Mouse (Mus musculus): ENCODE measurements around the gene Bub1. TPM values are rescaled to one million over a fixed set of nuclear protein-coding genes. Genes with fewer than 3 reads are reported as not detected.

The Bub1 gene
- polyA plus RNA-seq, 1 experiment from 2014 or later: 36.8 TPM

GRCm38 (mm10) chr2:127761587-127761986, 70.1 kb downstream of the Bub1 start:
- no peak overlapping the region for H3K9ac ChIP-seq

GRCm38 (mm10) chr2:127760429-127761000, 71.2 kb downstream of the Bub1 start:
- Histone ChIP-seq H3K4me2 (no peak overlapping the region), H3K27me3 (no peaks in the 10 kb centered on the region), H3K9me3 (no peaks in the 10 kb centered on the region), H3K4me3 (no peak overlapping the region), H3K27ac (no peak overlapping the region), H3K36me3 (peaks cover 39% of the 10 kb centered on the region), H3K4me1 (no peaks in the 10 kb centered on the region), H3K9ac (no peak overlapping the region)
- ATAC-seq (ENCODE audit: insufficient number of reproducible peaks, low FRiP score, low TSS enrichment, low read depth): no peak
- 73% methylated on average over 10 of the region's 10 CpGs for WGBS

More at GRCm38 (mm10) chr2:127761587-127761986, 70.1 kb downstream of the Bub1 start:
- H3K27ac ChIP-seq: no peak overlapping the region
- H3K4me3 ChIP-seq: no peak overlapping the region
- no peaks in the 10 kb centered on the region for H3K27me3 ChIP-seq
- no peaks in the 10 kb centered on the region for H3K4me1 ChIP-seq
- ATAC-seq (ENCODE audit: insufficient number of reproducible peaks, low FRiP score, low TSS enrichment, low read depth): no peak
- H3K4me2 ChIP-seq: no peak overlapping the region
- WGBS: 80% methylated on average over 5 of the region's 5 CpGs
- H3K36me3 ChIP-seq: peaks cover 34% of the 10 kb centered on the region
- H3K9me3 ChIP-seq: no peaks in the 10 kb centered on the region

- no peak overlapping the region for H3K4me3 ChIP-seq
- H3K9me3 ChIP-seq: no peaks in the 10 kb centered on the region
- H3K4me2 ChIP-seq: no peak overlapping the region
- no peaks in the 10 kb centered on the region for H3K27me3 ChIP-seq
- H3K36me3 ChIP-seq: peaks cover 34% of the 10 kb centered on the region
- H3K27ac ChIP-seq: no peak overlapping the region
- no peaks in the 10 kb centered on the region for H3K4me1 ChIP-seq
- no peak overlapping the region for H3K9ac ChIP-seq
- WGBS: 87% methylated on average over 6 of the region's 6 CpGs
- ATAC-seq (ENCODE audit: insufficient number of reproducible peaks, low FRiP score, low TSS enrichment, low read depth): no peak
These were observed 71.7 kb downstream of the Bub1 start for GRCm38 (mm10) chr2:127760014-127760413.

- Histone ChIP-seq H3K27me3 (no peaks in the 10 kb centered on the region), H3K9ac (no peak overlapping the region), H3K27ac (no peak overlapping the region), H3K36me3 (peaks cover 30% of the 10 kb centered on the region), H3K9me3 (no peaks in the 10 kb centered on the region), H3K4me2 (no peak overlapping the region), H3K4me1 (no peaks in the 10 kb centered on the region), H3K4me3 (no peak overlapping the region)
- WGBS: 83% methylated on average over 5 of the region's 5 CpGs
- no peak for ATAC-seq (ENCODE audit: insufficient number of reproducible peaks, low FRiP score, low TSS enrichment, low read depth)
These were observed 72.3 kb downstream of the Bub1 start for GRCm38 (mm10) chr2:127759157-127759880.

GRCm38 (mm10) chr2:127757171-127757570, 74.5 kb downstream of the Bub1 start:
- H3K9ac ChIP-seq: no peak overlapping the region
- no peaks in the 10 kb centered on the region for H3K9me3 ChIP-seq
- no peak overlapping the region for H3K27ac ChIP-seq
- ATAC-seq (ENCODE audit: insufficient number of reproducible peaks, low FRiP score, low TSS enrichment, low read depth): no peak
- H3K4me1 ChIP-seq: no peaks in the 10 kb centered on the region
- WGBS: 28% methylated on average over 8 of the region's 8 CpGs
- no peaks in the 10 kb centered on the region for H3K27me3 ChIP-seq
- H3K4me3 ChIP-seq: no peak overlapping the region
- peaks cover 31% of the 10 kb centered on the region for H3K36me3 ChIP-seq
- H3K4me2 ChIP-seq: no peak overlapping the region

GRCm38 (mm10) chr2:127754113-127754512, 77.6 kb downstream of the Bub1 start:
- no peaks in the 10 kb centered on the region for H3K4me1 ChIP-seq
- H3K9ac ChIP-seq: no peak overlapping the region
- no peaks in the 10 kb centered on the region for H3K9me3 ChIP-seq
- no peak overlapping the region for H3K4me3 ChIP-seq
- H3K4me2 ChIP-seq: no peak overlapping the region
- H3K27ac ChIP-seq: no peak overlapping the region
- ATAC-seq (ENCODE audit: insufficient number of reproducible peaks, low FRiP score, low TSS enrichment, low read depth): no peak
- 93% methylated on average over 4 of the region's 4 CpGs for WGBS
- H3K27me3 ChIP-seq: no peaks in the 10 kb centered on the region
- H3K36me3 ChIP-seq: peaks cover 9% of the 10 kb centered on the region

- no peaks in the 10 kb centered on the region for H3K9me3 ChIP-seq
- WGBS: 62% methylated on average over 11 of the region's 11 CpGs
- no peak overlapping the region for H3K4me2 ChIP-seq
- no peak overlapping the region for H3K27ac ChIP-seq
- H3K27me3 ChIP-seq: no peaks in the 10 kb centered on the region
- peaks cover 9% of the 10 kb centered on the region for H3K36me3 ChIP-seq
- H3K9ac ChIP-seq: no peak overlapping the region
- ATAC-seq (ENCODE audit: insufficient number of reproducible peaks, low FRiP score, low TSS enrichment, low read depth): no peak
- no peak overlapping the region for H3K4me3 ChIP-seq
- H3K4me1 ChIP-seq: no peaks in the 10 kb centered on the region
These were observed 79.6 kb downstream of the Bub1 start for GRCm38 (mm10) chr2:127751849-127752610.

Other genes with a start within 250 kb of the Bub1 start
- gene Zfp661, start 244.8 kb downstream of the Bub1 start, polyA plus RNA-seq (2015; fragmentation: Nextera tagmentation; extraction: Ambion mirVana): 4.7 and 5.8 TPM in 2 replicates
- 116 and 123 TPM in 2 replicates for gene Mrps5, start 244.6 kb downstream of the Bub1 start, polyA plus RNA-seq (2015; fragmentation: Nextera tagmentation; extraction: Ambion mirVana)
- 89.4 and 117 TPM in 2 replicates for gene Mal, start 175.2 kb downstream of the Bub1 start, polyA plus RNA-seq (2015; fragmentation: Nextera tagmentation; extraction: Ambion mirVana)
- gene Mall, start 101.9 kb downstream of the Bub1 start, polyA plus RNA-seq (2015; fragmentation: Nextera tagmentation; extraction: Ambion mirVana): 56.6 and 57.1 TPM in 2 replicates
- gene Nphp1, start 43.0 kb downstream of the Bub1 start, polyA plus RNA-seq (2015; fragmentation: Nextera tagmentation; extraction: Ambion mirVana): 24.5 and 27.4 TPM in 2 replicates
- gene Mtln, start 39.4 kb downstream of the Bub1 start, polyA plus RNA-seq (2015; fragmentation: Nextera tagmentation; extraction: Ambion mirVana): 36.3 and 41.8 TPM in 2 replicates
- 0.09 TPM in 1 of 2 replicates, not detected in the other for gene Acoxl, start 7.0 kb upstream of the Bub1 start, polyA plus RNA-seq (2015; fragmentation: Nextera tagmentation; extraction: Ambion mirVana)